Mouse (Mus musculus) fibroblast of lung, adult 2 months (primary cell): ENCODE data around the gene Yeats4.

Experiments used
- DNase-seq: peaks from one replicate; pipeline ENCODE4 v3.0.0-alpha.2; 2011; ENCODE audit warnings: low read depth

The Yeats4 gene

DNA sequence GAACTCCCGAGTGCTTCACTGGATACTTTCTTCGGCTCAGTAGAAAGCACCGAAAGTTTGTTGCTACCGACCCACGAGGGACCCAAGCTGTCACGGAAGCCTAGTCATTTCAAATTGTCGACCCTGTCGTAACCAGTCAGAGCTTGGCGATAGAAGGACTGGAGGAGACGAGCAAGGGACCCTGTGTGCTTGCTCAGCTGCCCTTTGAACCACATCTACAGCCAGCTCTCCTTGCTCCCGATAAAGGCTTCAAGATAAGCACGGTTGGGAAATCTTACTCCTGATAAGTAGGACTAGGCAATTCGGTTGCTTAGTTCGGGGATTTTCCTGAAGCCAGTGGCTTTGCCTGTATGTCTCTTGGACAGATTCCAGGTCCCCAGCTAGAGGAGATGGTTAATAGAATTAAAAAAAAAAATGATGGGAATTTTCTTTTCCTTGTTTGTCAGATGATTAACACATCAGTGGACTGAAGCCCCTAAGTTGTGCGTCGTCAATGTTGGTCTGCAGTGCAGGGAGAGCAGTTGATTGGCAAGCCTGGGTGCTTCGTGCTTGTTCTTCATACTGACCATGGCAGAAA, 21.2 kb downstream of the Yeats4 start:
- DNase-seq, result no peak

DNA sequence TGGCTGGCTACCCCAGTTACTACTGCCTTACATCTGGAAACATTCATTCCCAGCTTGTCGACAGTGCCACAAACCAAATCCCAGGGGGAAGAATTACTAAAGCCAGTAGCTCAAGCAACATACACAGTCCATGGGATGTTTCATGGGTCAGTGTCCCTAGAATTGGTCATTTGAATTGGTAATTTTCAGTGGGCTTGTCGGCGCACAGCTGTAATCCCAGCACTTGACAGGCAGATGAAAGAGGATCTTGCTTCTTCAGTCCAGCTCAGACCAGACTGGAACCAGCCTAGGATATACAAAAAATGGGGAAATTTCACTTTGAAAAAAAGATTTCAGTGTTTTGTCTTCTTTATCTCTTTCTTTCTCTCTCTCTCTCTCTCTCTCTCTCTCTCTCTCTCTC, 24.6 kb downstream of the Yeats4 start:
- no peak for DNase-seq

DNA sequence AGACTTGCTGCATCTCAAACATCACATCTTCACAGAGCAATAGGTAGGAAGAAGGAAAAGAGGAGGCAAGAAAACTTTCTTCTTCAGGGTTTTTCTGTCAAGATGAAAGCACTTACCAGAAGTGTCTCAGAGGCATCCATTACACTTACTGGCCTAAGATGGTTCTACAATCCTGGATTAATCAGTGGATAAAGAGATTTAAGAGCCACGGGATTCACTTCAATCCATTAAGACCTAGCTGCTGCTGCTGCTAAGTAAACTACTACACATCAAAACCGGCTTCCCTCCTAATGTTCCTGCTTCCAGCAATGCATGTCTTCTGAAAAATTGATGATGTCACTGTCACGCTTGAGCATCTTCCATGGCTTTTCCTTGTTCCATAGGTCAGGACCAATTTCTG, 27.6 kb downstream of the Yeats4 start:
- no peak for DNase-seq

DNA sequence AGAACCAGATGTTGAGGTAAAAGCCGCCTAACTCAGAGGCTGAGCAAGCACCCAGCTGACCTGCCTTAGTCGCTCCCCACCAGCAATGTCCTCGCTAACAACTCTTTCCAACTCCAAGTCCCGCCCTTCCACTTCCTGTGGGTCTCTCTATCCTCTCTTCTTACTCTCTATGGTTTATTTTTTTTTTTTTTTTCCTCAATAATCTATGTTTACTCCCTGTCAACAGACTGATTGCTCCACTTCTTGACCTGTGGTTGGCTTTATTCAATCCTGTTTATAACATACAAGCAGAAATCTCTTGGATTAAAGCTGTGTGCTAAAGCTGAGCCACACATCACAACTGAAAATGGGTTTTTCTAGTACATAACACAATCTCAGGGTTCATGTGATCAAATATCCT, 28.6 kb downstream of the Yeats4 start:
- no peak for DNase-seq

DNA sequence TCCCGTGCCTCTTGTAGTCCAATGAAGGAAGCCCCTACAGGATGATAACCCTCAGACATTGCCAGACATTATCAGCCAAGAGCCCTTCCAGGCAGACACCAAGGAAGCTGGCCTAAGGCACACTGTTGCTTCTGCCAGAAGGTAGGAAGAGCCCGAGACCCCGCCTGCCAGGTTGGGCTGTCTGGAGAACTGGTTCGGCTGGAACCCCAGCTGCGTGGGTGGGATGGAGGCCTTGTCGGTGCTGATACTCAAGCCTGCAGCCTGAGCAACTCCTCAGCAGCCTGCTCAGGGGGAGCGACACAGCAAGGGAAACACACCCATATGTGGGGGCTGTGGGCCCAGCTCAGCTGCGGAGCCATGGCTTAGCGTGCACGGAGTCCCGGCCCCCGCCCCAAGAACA, 29.3 kb downstream of the Yeats4 start:
- no peak for DNase-seq

DNA sequence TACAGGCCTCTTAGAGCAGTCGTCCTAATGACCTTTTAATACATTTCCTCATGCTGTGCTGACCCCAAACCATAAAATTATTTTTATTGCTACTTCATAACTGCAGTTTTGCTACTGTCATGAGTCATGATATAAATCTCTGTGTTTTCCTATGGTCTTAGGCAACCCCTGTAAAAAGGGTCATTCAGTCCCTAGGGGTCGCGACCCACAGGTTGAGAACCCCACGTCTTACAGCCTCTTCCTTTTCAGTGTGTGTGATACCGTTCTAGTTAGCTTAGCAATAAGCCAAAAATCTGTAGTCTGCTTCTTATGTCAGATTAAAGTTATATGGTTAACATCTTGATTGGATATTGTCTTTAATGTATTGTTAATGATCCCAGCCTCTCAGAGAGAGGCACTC, 30.9 kb downstream of the Yeats4 start:
- DNase-seq, result no peak

DNA sequence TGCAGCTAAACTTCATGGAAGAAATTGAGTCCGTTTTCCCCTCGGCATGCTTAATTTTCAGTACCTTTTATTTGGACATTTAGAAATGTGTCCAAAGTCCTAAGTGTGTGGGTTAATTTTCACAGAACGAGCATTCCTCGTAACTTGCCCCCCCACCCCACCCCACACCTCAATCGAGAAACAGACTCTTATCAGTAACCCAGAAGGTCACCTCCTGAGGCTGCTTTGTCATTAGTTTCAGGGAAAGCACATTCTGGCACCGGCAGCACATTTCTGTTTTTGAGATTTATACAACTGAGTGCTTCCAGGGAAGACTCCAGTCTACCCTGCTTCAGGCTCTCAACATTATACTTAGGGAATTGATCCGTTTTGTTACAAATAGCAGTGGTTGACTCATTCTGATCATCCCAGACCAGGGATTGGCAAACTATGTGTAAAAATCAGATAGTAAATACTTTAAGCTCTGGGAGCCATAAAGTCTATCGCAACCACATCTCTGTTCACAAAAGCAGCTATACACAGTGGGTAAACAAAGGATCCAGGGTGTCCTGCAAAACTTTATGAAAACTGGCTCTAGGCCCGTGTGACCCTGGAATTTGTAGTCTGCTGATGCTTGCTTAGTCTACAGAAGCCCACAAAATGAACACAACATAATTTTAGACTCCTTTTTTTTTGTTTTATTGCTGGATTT, 38.8 kb downstream of the Yeats4 start:
- DNase-seq, result no peak

DNA sequence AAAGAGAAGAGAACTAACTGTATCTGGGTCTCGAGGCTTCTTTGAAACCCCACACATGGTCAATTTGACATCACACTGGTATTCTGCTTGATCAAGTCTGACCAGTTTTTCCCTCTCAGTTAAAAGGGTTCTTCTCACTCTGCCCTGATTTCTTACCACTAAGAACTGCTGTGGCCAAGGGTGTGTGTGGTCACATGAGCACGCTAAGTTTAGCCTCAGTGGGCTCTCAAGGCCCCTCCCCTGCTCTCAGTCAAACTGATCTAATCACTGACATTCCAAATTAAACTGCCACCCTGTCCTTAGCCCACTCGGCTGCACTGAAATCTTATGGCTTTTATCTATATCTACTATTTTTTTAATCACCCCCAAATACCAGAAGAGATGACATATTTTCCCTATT, 43.2 kb downstream of the Yeats4 start:
- no peak for DNase-seq

DNA sequence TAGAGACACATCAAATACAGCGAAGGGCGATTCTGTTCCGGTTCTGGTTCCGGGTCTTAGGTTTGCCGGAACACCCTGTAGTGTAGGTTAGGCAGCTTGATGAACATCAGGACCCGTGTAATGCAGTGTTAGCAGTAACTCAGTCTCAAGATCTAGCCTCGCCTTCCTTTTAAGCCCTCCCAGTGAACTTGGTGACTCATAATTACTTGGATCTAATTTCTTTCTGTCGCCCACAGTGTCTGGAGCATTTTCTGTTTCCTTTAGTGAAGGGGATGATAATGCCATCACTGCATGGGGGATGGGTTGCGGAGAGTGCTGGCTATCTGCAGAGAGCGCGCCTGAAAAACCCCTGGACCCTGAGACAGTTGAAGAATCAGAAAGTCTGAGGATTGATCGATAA, 49.7 kb downstream of the Yeats4 start:
- no peak for DNase-seq

DNA sequence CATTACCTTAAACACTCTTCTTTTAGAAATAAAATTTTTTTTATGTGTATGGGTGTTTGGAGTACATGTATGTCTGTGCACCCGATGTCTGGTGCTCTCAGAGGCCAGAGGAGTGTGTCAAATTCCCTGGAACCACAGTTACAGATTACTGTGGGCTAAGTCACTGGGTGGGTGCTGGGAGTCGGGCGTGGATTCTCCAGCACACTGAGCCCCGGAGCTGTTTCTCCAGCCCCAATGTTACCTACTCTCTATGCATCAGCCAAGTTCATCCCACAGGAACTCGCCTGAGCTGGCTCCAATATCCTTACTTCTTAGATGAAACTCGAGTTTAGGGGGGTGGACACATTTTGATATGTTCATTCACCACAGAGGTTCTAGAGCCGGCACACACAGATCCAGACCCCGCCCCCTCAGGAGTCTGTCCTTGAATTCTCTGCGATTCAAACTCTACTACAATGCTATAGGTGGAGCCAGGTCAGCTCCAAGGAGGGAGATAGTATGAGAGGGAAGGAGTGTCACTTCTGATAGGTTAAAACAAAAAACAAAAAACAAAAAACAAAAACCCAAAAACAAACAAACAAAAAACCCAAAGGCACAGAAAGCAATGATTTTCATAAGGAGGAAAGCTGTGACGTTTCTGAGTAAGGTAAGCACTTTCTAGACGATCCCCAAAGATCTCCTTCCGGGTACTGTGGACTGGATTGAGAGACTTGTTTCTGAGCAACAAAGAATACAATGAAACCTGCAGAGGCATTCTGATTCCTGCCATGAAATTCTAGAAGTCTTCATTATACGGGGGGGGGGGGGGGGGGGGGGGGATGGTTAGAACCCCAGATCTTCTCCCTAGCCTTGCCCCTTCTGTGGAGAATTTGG, 50.5 kb downstream of the Yeats4 start:
- DNase-seq, result no peak

DNA sequence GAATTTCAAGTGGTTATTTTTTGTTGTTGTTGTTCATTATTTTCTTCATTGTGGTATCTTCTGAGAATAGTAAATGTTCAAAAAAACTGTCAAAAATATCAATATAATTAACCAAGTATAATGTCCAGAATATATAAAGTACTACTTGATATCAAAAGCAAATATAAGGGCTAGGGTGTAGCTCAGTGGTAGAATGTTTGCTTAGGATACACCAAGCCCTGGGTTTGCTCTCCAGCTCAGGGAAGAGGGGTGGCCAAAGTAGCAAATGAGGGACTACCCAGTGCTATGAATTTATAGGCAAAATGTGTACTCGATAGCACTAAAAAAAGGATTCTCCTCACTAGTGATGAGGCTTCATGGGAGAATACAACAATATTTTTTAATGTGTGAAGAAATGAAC, 51.2 kb downstream of the Yeats4 start:
- DNase-seq, result no peak

DNA sequence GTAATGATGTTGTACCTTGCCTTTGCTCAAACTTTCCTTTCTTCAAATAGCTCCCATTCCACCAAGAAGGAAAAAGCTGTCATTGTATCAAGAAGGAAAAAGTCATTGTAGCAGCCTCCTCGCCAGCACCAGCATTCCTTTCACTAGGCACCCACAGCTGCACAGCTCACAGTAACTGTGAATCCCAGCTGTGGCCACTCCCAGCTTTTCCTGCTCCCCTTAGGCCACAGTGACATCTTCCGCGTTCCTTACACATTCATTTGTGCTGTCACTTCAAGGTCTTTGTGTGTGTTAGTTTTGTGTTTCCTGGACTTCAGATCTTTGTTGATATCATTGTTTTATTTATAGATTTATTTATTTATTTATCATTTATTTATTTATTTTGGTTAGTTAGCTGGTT, 52.2 kb downstream of the Yeats4 start:
- DNase-seq, result no peak

DNA sequence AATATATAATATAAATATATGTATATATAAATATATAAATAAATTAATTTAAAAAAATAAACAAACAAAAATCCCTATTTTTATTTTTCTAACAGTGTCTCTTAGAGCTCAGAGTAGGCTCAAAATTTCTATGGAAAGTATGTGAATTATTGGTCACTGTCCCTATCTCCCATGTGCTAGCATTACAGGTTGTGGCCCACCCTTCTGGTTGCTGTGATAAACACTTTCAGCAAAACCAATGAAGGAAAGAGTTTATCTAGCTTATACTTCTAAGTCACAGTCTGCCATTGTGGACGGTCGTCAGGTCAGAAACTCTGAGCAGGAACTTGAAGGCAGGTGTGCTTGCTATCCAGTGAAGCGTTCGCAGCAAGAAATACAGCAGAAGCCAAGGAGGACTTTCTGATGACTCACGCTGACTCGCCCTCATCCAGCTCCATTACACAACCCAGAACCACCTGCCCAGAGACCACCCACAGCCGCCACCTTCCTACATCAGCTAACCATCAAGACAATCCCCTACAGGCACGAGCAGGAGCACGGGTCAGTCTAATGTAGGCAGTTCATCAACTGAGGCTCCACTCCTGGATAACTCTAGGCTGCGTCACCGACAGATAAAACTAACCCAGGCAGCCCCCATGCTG, 57.4 kb downstream of the Yeats4 start:
- no peak for DNase-seq
